ENCODE assay signal across 8 mouse cellular contexts in genomic region chr11:99047643-99048042, GRCm38 (mm10). TPM values are rescaled to one million over a fixed set of nuclear protein-coding genes. Genes with fewer than 3 reads are reported as not detected.
DNase-seq lines count a peak whose midpoint lies in the region; ATAC-seq lines count a peak whose summit lies in the region.
"Had no signal": no experiment of that assay in that cellular context is flagged by ENCODE, and none has a peak within 500 bp of the region (broad histone marks: within the 10 kb centered on the region; RNA-seq: fewer than 3 reads in every experiment).

No protein-coding gene starts in this region.

- 0 out of 2 replicates have a peak overlapping the region, but pooled peaks have one; percentile 54 for H3K27ac ChIP-seq in neural tube, embryonic 11.5 days (ENCODE audit: low read depth, low read length)
- H3K27ac ChIP-seq in intestine, embryonic 14.5 days (ENCODE audit: low read depth): peak overlapping the region; percentile 85
- H3K27ac ChIP-seq: forebrain, embryonic 15.5 days had no signal

- H3K4me1 ChIP-seq in neural tube, embryonic 11.5 days (ENCODE audit: control insufficient read depth, insufficient read depth, low read length): peaks cover 14% of the 10 kb centered on the region; the same call in 1 of the 2 replicates
- H3K4me1 ChIP-seq in intestine, embryonic 14.5 days (replicated peaks; ENCODE audit: control insufficient read depth, insufficient read depth, low read length): peaks cover 46% of the 10 kb centered on the region

- H3K4me2 ChIP-seq in neural tube, embryonic 11.5 days (ENCODE audit: low read depth): no peak overlapping the region
- H3K4me2 ChIP-seq in intestine, embryonic 14.5 days (ENCODE audit: low read length): peak overlapping the region; percentile 44
- H3K4me2 ChIP-seq: forebrain, embryonic 15.5 days had no signal

- H3K27me3 ChIP-seq in neural tube, embryonic 11.5 days (ENCODE audit: control insufficient read depth, insufficient read depth, low read length): no peaks in the 10 kb centered on the region
- H3K27me3 ChIP-seq in intestine, embryonic 14.5 days (replicated peaks; ENCODE audit: control insufficient read depth, insufficient read depth, low read length): no peaks in the 10 kb centered on the region
- H3K27me3 ChIP-seq: forebrain, embryonic 15.5 days had no signal

- H3K4me3 ChIP-seq in neural tube, embryonic 11.5 days (ENCODE audit: low read depth, low read length): no peak overlapping the region
- H3K4me3 ChIP-seq in intestine, embryonic 14.5 days (ENCODE audit: low read depth, low read length): no peak overlapping the region
- H3K4me3 ChIP-seq: forebrain, embryonic 15.5 days had no signal

- H3K9me3 ChIP-seq in neural tube, embryonic 11.5 days (ENCODE audit: control insufficient read depth, low read length): no peaks in the 10 kb centered on the region
- H3K9me3 ChIP-seq in intestine, embryonic 14.5 days (ENCODE audit: control insufficient read depth, low read length): no peaks in the 10 kb centered on the region
- H3K9me3 ChIP-seq: forebrain, embryonic 15.5 days had no signal

- WGBS in neural tube, embryonic 11.5 days: 57% methylated on average over 2 of the region's 2 CpGs
- 47% methylated on average over 2 of the region's 2 CpGs for WGBS in intestine, embryonic 14.5 days

- H3K36me3 ChIP-seq in neural tube, embryonic 11.5 days (ENCODE audit: control insufficient read depth, insufficient read depth, low read length): peaks cover 28% of the 10 kb centered on the region
- H3K36me3 ChIP-seq in intestine, embryonic 14.5 days (ENCODE audit: control insufficient read depth, insufficient read depth, low read length): peaks cover 66% of the 10 kb centered on the region

- intact Hi-C loops in left cerebral cortex, postnatal 14 days (cut with DNase I): no loop called here

- no peak for ATAC-seq in neural tube, embryonic 11.5 days (ENCODE audit: insufficient read depth, low FRiP score, low TSS enrichment)
- 0 out of 2 replicates have a peak, but pooled peaks have one; percentile 9 for ATAC-seq in intestine, embryonic 14.5 days (replicated peaks; ENCODE audit: low FRiP score, low TSS enrichment, low read depth)
- no peak for ATAC-seq in megakaryocyte-erythroid progenitor cell, adult 5-6 weeks (replicated peaks; ENCODE audit: low FRiP score, low TSS enrichment, poor library complexity, severe bottlenecking)
- ATAC-seq: forebrain, embryonic 15.5 days had no signal

- H3K9ac ChIP-seq in neural tube, embryonic 11.5 days (ENCODE audit: low read length): no peak overlapping the region
- H3K9ac ChIP-seq in intestine, embryonic 14.5 days (ENCODE audit: low read length): no peak overlapping the region
- H3K9ac ChIP-seq: forebrain, embryonic 15.5 days had no signal

- DNase-seq in neural tube, embryonic 11.5 days (ENCODE audit: low spot score): peak; percentile 23
- DNase-seq in neural tube, embryonic 10.5 days (ENCODE audit: extremely low spot score, low spot score): no peak
- peak; percentile 50 to 53 for DNase-seq in heart, adult 9 months (ENCODE audit: low spot score in 2 of 2)
- no peak for DNase-seq in intestine, embryonic 14.5 days (ENCODE audit: low spot score)
- no peak for DNase-seq in thymus, postnatal 36 days
- no peak for DNase-seq in left cerebral cortex, postnatal 14 days (ENCODE audit: low spot score in 2 of 2)

RNA-seq across cellular contexts. Expression of gene Igfbp4, which starts 6.6 kb away (rescaled TPM):
- polyA plus RNA-seq in neural tube, embryonic 11.5 days (2014; fragmentation: Nextera tagmentation; extraction: Ambion mirVana): 353 and 365 TPM in 2 replicates
- polyA plus RNA-seq in intestine, embryonic 14.5 days (2014; fragmentation: Nextera tagmentation; extraction: Ambion mirVana): 467 and 480 TPM in 2 replicates
- total RNA-seq in left cerebral cortex, postnatal 14 days (2021): 100 to 1,000 TPM in 1 of 2 experiments, 10 to 100 TPM in 1; 98.7 to 107 TPM
- total RNA-seq in megakaryocyte-erythroid progenitor cell, adult 5-6 weeks (2014; fragmentation: Nextera tagmentation): 15.9 and 22.9 TPM in 2 replicates
- total RNA-seq in megakaryocyte-erythroid progenitor cell, adult 5-6 weeks (2017): 23.5 and 68.2 TPM in 2 replicates

RNA-seq across cellular contexts. Expression of gene Top2a, which starts 23.7 kb away (rescaled TPM):
- polyA plus RNA-seq in neural tube, embryonic 11.5 days (2014; fragmentation: Nextera tagmentation; extraction: Ambion mirVana): 338 and 339 TPM in 2 replicates
- polyA plus RNA-seq in intestine, embryonic 14.5 days (2014; fragmentation: Nextera tagmentation; extraction: Ambion mirVana): 248 and 272 TPM in 2 replicates
- 1 to 10 TPM; 4.1 to 4.9 TPM for total RNA-seq in left cerebral cortex, postnatal 14 days (2021)
- total RNA-seq in megakaryocyte-erythroid progenitor cell, adult 5-6 weeks (2014; fragmentation: Nextera tagmentation): 363 and 371 TPM in 2 replicates
- total RNA-seq in megakaryocyte-erythroid progenitor cell, adult 5-6 weeks (2017): 444 and 492 TPM in 2 replicates

RNA-seq across cellular contexts. Expression of gene Tns4, which starts 41.5 kb away (rescaled TPM):
- 0.46 and 0.62 TPM in 2 replicates for polyA plus RNA-seq in neural tube, embryonic 11.5 days (2014; fragmentation: Nextera tagmentation; extraction: Ambion mirVana)
- 0.70 and 0.84 TPM in 2 replicates for polyA plus RNA-seq in intestine, embryonic 14.5 days (2014; fragmentation: Nextera tagmentation; extraction: Ambion mirVana)
- total RNA-seq in left cerebral cortex, postnatal 14 days (2021): under 1 TPM; 0.33 to 0.34 TPM
- total RNA-seq in megakaryocyte-erythroid progenitor cell, adult 5-6 weeks (2014; fragmentation: Nextera tagmentation): not detected in 2 replicates
- total RNA-seq in megakaryocyte-erythroid progenitor cell, adult 5-6 weeks (2017): not detected in 2 replicates
- polyA plus RNA-seq: forebrain, embryonic 15.5 days had no signal

Comparison
In these comparisons a context has a peak if more than half of its experiments do, and no peak if none do; other contexts are left out.
1. DNase-seq: peak in neural tube, embryonic 11.5 days (single experiment) and heart, adult 9 months (2 of 2); none in neural tube, embryonic 10.5 days (single experiment), intestine, embryonic 14.5 days (single experiment), thymus, postnatal 36 days (0 of 2) and left cerebral cortex, postnatal 14 days (0 of 2).
2. RNA of gene Top2a, which starts 23.7 kb away (total RNA-seq): 363 to 492 TPM in megakaryocyte-erythroid progenitor cell, adult 5-6 weeks; 4.1 to 4.9 TPM in left cerebral cortex, postnatal 14 days; every median in the first group is over 10 times any median in the second.